Mouse (Mus musculus) midbrain, embryonic 14.5 days (tissue): ENCODE results near the gene Spin2c. TPM values are rescaled to one million over a fixed set of nuclear protein-coding genes. Genes with fewer than 3 reads are reported as not detected.

ENCODE experiments used
- ATAC-seq: fragments of 200-750 bp; cut with Nextera tagmentation; 2 replicates; pipeline ENCODE4 v1.8.0; 2017; ENCODE audit warnings: moderate number of reproducible peaks, moderate library complexity; ENCODE audit not compliant: low FRiP score, low TSS enrichment
- DNase-seq: peaks from one replicate; pipeline ENCODE4 v3.0.0-alpha.2; 2015
- H3K27ac ChIP-seq: fragments of 300-500 bp; sonication (generic); replicated peaks from 2 replicates; pipeline ENCODE4 v1.5.1; 2014; ENCODE audit warnings: mild to moderate bottlenecking, low read depth, low read length, moderate library complexity
- H3K27me3 ChIP-seq: fragments of 300-500 bp; sonication (generic); 2 replicates; pipeline ENCODE4 v1.6.1; 2014; ENCODE audit warnings: low read length, control low read depth, mixed read lengths; ENCODE audit not compliant: control insufficient read depth, insufficient read depth
- H3K36me3 ChIP-seq: fragments of 300-500 bp; sonication (generic); 2 replicates; pipeline ENCODE4 v1.6.1; 2014; ENCODE audit warnings: low read length, control low read depth; ENCODE audit not compliant: control insufficient read depth, insufficient read depth
- H3K4me1 ChIP-seq: fragments of 300-500 bp; sonication (generic); 2 replicates; pipeline ENCODE4 v1.6.1; 2014; ENCODE audit warnings: mild to moderate bottlenecking, antibody characterized with exemption, low read length, control low read depth; ENCODE audit not compliant: control insufficient read depth, insufficient read depth
- H3K4me2 ChIP-seq: fragments of 300-500 bp; sonication (generic); 2 replicates; pipeline ENCODE4 v1.6.1; 2014; ENCODE audit warnings: mild to moderate bottlenecking, low read length, moderate library complexity
- H3K4me3 ChIP-seq: fragments of 300-500 bp; sonication (generic); replicated peaks from 2 replicates; pipeline ENCODE4 v1.5.1; 2014; ENCODE audit warnings: low read depth, low read length
- H3K9ac ChIP-seq: fragments of 300-500 bp; sonication (generic); replicated peaks from 2 replicates; pipeline ENCODE4 v1.6.1; 2014; ENCODE audit warnings: mild to moderate bottlenecking, low read length, moderate library complexity
- H3K9me3 ChIP-seq: fragments of 300-500 bp; sonication (generic); 2 replicates; pipeline ENCODE4 v1.6.1; 2016; ENCODE audit warnings: low read length, control low read depth, mixed read lengths; ENCODE audit not compliant: control insufficient read depth
- WGBS: fragments of 180-500 bp; shearing (Covaris S2); extraction: QIAGEN DNeasy Blood & Tissue Kit; methylation state at CpG from one replicate; pipeline ENCODE4 v1.1.7; 2014; 5-methylcytosine and 5-hydroxymethylcytosine counted together
- polyA plus RNA-seq: library from polyadenylated mRNA; unstranded; fragments of >200 nt; fragmentation: Nextera tagmentation; extraction: Ambion mirVana; gene quantifications from 2 replicates; pipeline ENCODE4 v1.2.1, GENCODE M21; 2014

Spin2c gene
- polyA plus RNA-seq: 29.5 and 30.8 TPM in 2 replicates

- no peaks in the 10 kb centered on the region for H3K9me3 ChIP-seq
- no peaks in the 10 kb centered on the region for H3K4me1 ChIP-seq
- H3K4me3 ChIP-seq: peak within 1 kb of the TSS; percentile 47
- no peaks in the 10 kb centered on the region for H3K27me3 ChIP-seq
- 19% methylated on average over 23 of the region's 23 CpGs for WGBS
- peak within 1 kb of the TSS; percentile 54 for H3K4me2 ChIP-seq
- no peaks in the 10 kb centered on the region for H3K36me3 ChIP-seq
- DNase-seq (peak; percentile 72), ATAC-seq (peak; percentile 86)
- peak within 1 kb of the TSS; percentile 70 for H3K27ac ChIP-seq
- peak within 1 kb of the TSS; percentile 49 for H3K9ac ChIP-seq
Measured at GRCm38 (mm10) chrX:153831951-153832561, at the start of gene Spin2c. Gene Spin2c (plus strand): TSS chrX:153832225.

GRCm38 (mm10) chrX:153832606-153833005 lies 581 bp downstream of the Spin2c start:
- H3K4me2 ChIP-seq: peak overlapping the region; percentile 54
- no peaks in the 10 kb centered on the region for H3K27me3 ChIP-seq
- 21% methylated on average over 14 of the region's 14 CpGs for WGBS
- DNase-seq (no peak), ATAC-seq (peak; percentile 17; the same call in 1 of the 2 replicates)
- H3K9ac ChIP-seq: peak overlapping the region; percentile 49
- H3K36me3 ChIP-seq: no peaks in the 10 kb centered on the region
- no peaks in the 10 kb centered on the region for H3K9me3 ChIP-seq
- peak overlapping the region; percentile 70 for H3K27ac ChIP-seq
- H3K4me1 ChIP-seq: no peaks in the 10 kb centered on the region
- H3K4me3 ChIP-seq: peak overlapping the region; percentile 47

Other genes starting within 250 kb of the Spin2c start
- 2.7 and 5.1 TPM in 2 replicates for gene Kctd12b, start 135.8 kb upstream of the Spin2c start, polyA plus RNA-seq
- 145 and 169 TPM in 2 replicates for gene Nbdy, start 108.6 kb upstream of the Spin2c start, polyA plus RNA-seq
- gene Samt1, start 180.4 kb downstream of the Spin2c start, polyA plus RNA-seq: not detected in 2 replicates
- not detected in 2 replicates for gene 4921511M17Rik, start 201.6 kb downstream of the Spin2c start, polyA plus RNA-seq
- not detected in 2 replicates for gene Gm10057, start 222.8 kb downstream of the Spin2c start, polyA plus RNA-seq